Mouse (Mus musculus) embryonic facial prominence, embryonic 15.5 days (tissue): ENCODE measurements around the gene Tmem248. TPM values are rescaled to one million over a fixed set of nuclear protein-coding genes. Genes with fewer than 3 reads are reported as not detected.
A peak's percentile ranks its signal among the peaks of the same experiment; 100 is the strongest.

Source experiments
- ATAC-seq: fragments of 200-750 bp; cut with Nextera tagmentation; 2 replicates; pipeline ENCODE4 v1.8.0; 2017; ENCODE audit warnings: low read depth, moderate TSS enrichment; ENCODE audit not compliant: insufficient number of reproducible peaks, low FRiP score, low TSS enrichment
- H3K27ac ChIP-seq: fragments of 300-500 bp; sonication (generic); replicated peaks from 2 replicates; pipeline ENCODE4 v1.5.1; 2015; ENCODE audit warnings: mild to moderate bottlenecking, inconsistent platforms
- H3K27me3 ChIP-seq: fragments of 300-500 bp; sonication (generic); 2 replicates; pipeline ENCODE4 v1.6.1; 2015; ENCODE audit warnings: inconsistent platforms
- H3K36me3 ChIP-seq: fragments of 300-500 bp; sonication (generic); 2 replicates; pipeline ENCODE4 v1.6.1; 2015; ENCODE audit warnings: mild to moderate bottlenecking, inconsistent platforms
- H3K4me1 ChIP-seq: fragments of 300-500 bp; sonication (generic); 2 replicates; pipeline ENCODE4 v1.6.1; 2015; ENCODE audit warnings: inconsistent platforms
- H3K4me2 ChIP-seq: fragments of 300-500 bp; sonication (generic); replicated peaks from 2 replicates; pipeline ENCODE4 v1.6.1; 2015; ENCODE audit warnings: mild to moderate bottlenecking, inconsistent platforms
- H3K4me3 ChIP-seq: fragments of 300-500 bp; sonication (generic); replicated peaks from 2 replicates; pipeline ENCODE4 v1.5.1; 2015; ENCODE audit warnings: mild to moderate bottlenecking, inconsistent platforms
- H3K9ac ChIP-seq: fragments of 300-500 bp; sonication (generic); 2 replicates; pipeline ENCODE4 v1.6.1; 2015; ENCODE audit warnings: inconsistent platforms
- H3K9me3 ChIP-seq: fragments of 300-500 bp; sonication (generic); replicated peaks from 2 replicates; pipeline ENCODE4 v1.6.1; 2016; ENCODE audit warnings: inconsistent platforms
- WGBS: fragments of 180-500 bp; shearing (Covaris S2); methylation state at CpG from one replicate; pipeline ENCODE4 v1.1.7; 2015; 5-methylcytosine and 5-hydroxymethylcytosine counted together
- polyA plus RNA-seq: library from polyadenylated mRNA; unstranded; fragments of >200 nt; fragmentation: Nextera tagmentation; extraction: Ambion mirVana; gene quantifications from 2 replicates; pipeline ENCODE4 v1.2.1, GENCODE M21; 2015

Gene Tmem248
- polyA plus RNA-seq, 1 experiment from 2014 or later: 31.5 TPM

GRCm38 (mm10) chr5:130257303-130257702 lies 40.4 kb downstream of the Tmem248 start:
- Histone ChIP-seq H3K27me3 (no peaks in the 10 kb centered on the region), H3K4me3 (peak overlapping the region; percentile 77), H3K9ac (peak overlapping the region; percentile 93), H3K36me3 (peaks cover 18% of the 10 kb centered on the region), H3K27ac (peak overlapping the region; percentile 89), H3K9me3 (no peaks in the 10 kb centered on the region), H3K4me1 (peaks cover 27% of the 10 kb centered on the region), H3K4me2 (peak overlapping the region; percentile 81)
- 11% methylated on average over 8 of the region's 8 CpGs for WGBS
- no peak for ATAC-seq

GRCm38 (mm10) chr5:130263454-130263853 lies 46.6 kb downstream of the Tmem248 start:
- ATAC-seq: no peak
- Histone ChIP-seq H3K27ac (no peak overlapping the region), H3K4me2 (no peak overlapping the region), H3K36me3 (peaks cover 32% of the 10 kb centered on the region), H3K4me3 (no peak overlapping the region), H3K9me3 (no peaks in the 10 kb centered on the region), H3K9ac (no peak overlapping the region), H3K4me1 (no peaks in the 10 kb centered on the region), H3K27me3 (no peaks in the 10 kb centered on the region)
- 64% methylated on average over 11 of the region's 11 CpGs for WGBS

GRCm38 (mm10) chr5:130264433-130265005 lies 47.6 kb downstream of the Tmem248 start:
- Histone ChIP-seq H3K4me2 (no peak overlapping the region), H3K36me3 (peaks cover 40% of the 10 kb centered on the region), H3K27me3 (no peaks in the 10 kb centered on the region), H3K9me3 (no peaks in the 10 kb centered on the region), H3K4me3 (no peak overlapping the region), H3K9ac (no peak overlapping the region), H3K4me1 (no peaks in the 10 kb centered on the region), H3K27ac (no peak overlapping the region)
- ATAC-seq: no peak
- WGBS: 90% methylated on average over 6 of the region's 6 CpGs

- H3K27me3 ChIP-seq: no peaks in the 10 kb centered on the region
- H3K9me3 ChIP-seq: no peaks in the 10 kb centered on the region
- H3K4me2 ChIP-seq: no peak overlapping the region
- no peak overlapping the region for H3K9ac ChIP-seq
- ATAC-seq: no peak
- 86% methylated on average over 7 of the region's 7 CpGs for WGBS
- peaks cover 56% of the 10 kb centered on the region for H3K36me3 ChIP-seq
- H3K4me1 ChIP-seq: no peaks in the 10 kb centered on the region
- no peak overlapping the region for H3K4me3 ChIP-seq
- no peak overlapping the region for H3K27ac ChIP-seq
Measured at GRCm38 (mm10) chr5:130266651-130267050, 49.8 kb downstream of the Tmem248 start.

GRCm38 (mm10) chr5:130267316-130267715 lies 50.4 kb downstream of the Tmem248 start:
- H3K9me3 ChIP-seq: no peaks in the 10 kb centered on the region
- H3K9ac ChIP-seq: no peak overlapping the region
- no peak overlapping the region for H3K27ac ChIP-seq
- 90% methylated on average over 1 of the region's 1 CpGs for WGBS
- H3K4me3 ChIP-seq: no peak overlapping the region
- ATAC-seq: no peak
- no peak overlapping the region for H3K4me2 ChIP-seq
- H3K27me3 ChIP-seq: no peaks in the 10 kb centered on the region
- no peaks in the 10 kb centered on the region for H3K4me1 ChIP-seq
- peaks cover 57% of the 10 kb centered on the region for H3K36me3 ChIP-seq

- H3K27ac ChIP-seq: no peak overlapping the region
- no peak for ATAC-seq
- no peaks in the 10 kb centered on the region for H3K4me1 ChIP-seq
- H3K27me3 ChIP-seq: no peaks in the 10 kb centered on the region
- no peak overlapping the region for H3K4me2 ChIP-seq
- H3K9me3 ChIP-seq: no peaks in the 10 kb centered on the region
- 83% methylated on average over 11 of the region's 11 CpGs for WGBS
- H3K36me3 ChIP-seq: peaks cover 57% of the 10 kb centered on the region
- H3K9ac ChIP-seq: no peak overlapping the region
- no peak overlapping the region for H3K4me3 ChIP-seq
Measured at GRCm38 (mm10) chr5:130268976-130269375, 52.1 kb downstream of the Tmem248 start.

- no peak overlapping the region for H3K4me2 ChIP-seq
- no peaks in the 10 kb centered on the region for H3K9me3 ChIP-seq
- H3K4me1 ChIP-seq: no peaks in the 10 kb centered on the region
- no peak overlapping the region for H3K27ac ChIP-seq
- no peak overlapping the region for H3K4me3 ChIP-seq
- WGBS: 93% methylated on average over 1 of the region's 1 CpGs
- no peak for ATAC-seq
- no peak overlapping the region for H3K9ac ChIP-seq
- peaks cover 62% of the 10 kb centered on the region for H3K36me3 ChIP-seq
- no peaks in the 10 kb centered on the region for H3K27me3 ChIP-seq
Measured at GRCm38 (mm10) chr5:130272344-130272743, 55.5 kb downstream of the Tmem248 start.

GRCm38 (mm10) chr5:130273046-130273445 lies 56.2 kb downstream of the Tmem248 start:
- Histone ChIP-seq H3K4me3 (no peak overlapping the region), H3K9ac (no peak overlapping the region), H3K9me3 (no peaks in the 10 kb centered on the region), H3K36me3 (peaks cover 63% of the 10 kb centered on the region), H3K27ac (no peak overlapping the region), H3K4me1 (no peaks in the 10 kb centered on the region), H3K4me2 (no peak overlapping the region), H3K27me3 (no peaks in the 10 kb centered on the region)
- WGBS: 84% methylated on average over 6 of the region's 6 CpGs
- ATAC-seq: no peak

- no peak overlapping the region for H3K27ac ChIP-seq
- H3K9ac ChIP-seq: no peak overlapping the region
- no peaks in the 10 kb centered on the region for H3K27me3 ChIP-seq
- H3K36me3 ChIP-seq: peaks cover 67% of the 10 kb centered on the region
- H3K4me3 ChIP-seq: no peak overlapping the region
- WGBS: 36% methylated on average over 4 of the region's 4 CpGs
- ATAC-seq: no peak
- H3K4me1 ChIP-seq: no peaks in the 10 kb centered on the region
- H3K9me3 ChIP-seq: no peaks in the 10 kb centered on the region
- no peak overlapping the region for H3K4me2 ChIP-seq
Measured at GRCm38 (mm10) chr5:130275509-130275908, 58.6 kb downstream of the Tmem248 start.

GRCm38 (mm10) chr5:130278011-130278472 lies 61.2 kb downstream of the Tmem248 start:
- ATAC-seq: no peak
- no peak overlapping the region for H3K4me2 ChIP-seq
- no peaks in the 10 kb centered on the region for H3K9me3 ChIP-seq
- no peak overlapping the region for H3K9ac ChIP-seq
- 83% methylated on average over 7 of the region's 7 CpGs for WGBS
- H3K4me3 ChIP-seq: no peak overlapping the region
- no peaks in the 10 kb centered on the region for H3K4me1 ChIP-seq
- H3K36me3 ChIP-seq: peaks cover 72% of the 10 kb centered on the region
- H3K27ac ChIP-seq: no peak overlapping the region
- no peaks in the 10 kb centered on the region for H3K27me3 ChIP-seq

GRCm38 (mm10) chr5:130283079-130283732 lies 66.3 kb downstream of the Tmem248 start:
- H3K9ac ChIP-seq: no peak overlapping the region
- no peaks in the 10 kb centered on the region for H3K27me3 ChIP-seq
- ATAC-seq: no peak
- no peaks in the 10 kb centered on the region for H3K4me1 ChIP-seq
- no peak overlapping the region for H3K4me3 ChIP-seq
- H3K4me2 ChIP-seq: no peak overlapping the region
- peaks cover 71% of the 10 kb centered on the region for H3K36me3 ChIP-seq
- no peaks in the 10 kb centered on the region for H3K9me3 ChIP-seq
- 96% methylated on average over 9 of the region's 9 CpGs for WGBS
- no peak overlapping the region for H3K27ac ChIP-seq

GRCm38 (mm10) chr5:130288106-130288505 lies 71.2 kb downstream of the Tmem248 start:
- Histone ChIP-seq H3K36me3 (peaks cover 53% of the 10 kb centered on the region), H3K27ac (no peak overlapping the region), H3K4me2 (no peak overlapping the region), H3K9me3 (no peaks in the 10 kb centered on the region), H3K9ac (no peak overlapping the region), H3K27me3 (no peaks in the 10 kb centered on the region), H3K4me3 (no peak overlapping the region), H3K4me1 (no peaks in the 10 kb centered on the region)
- 77% methylated on average over 7 of the region's 7 CpGs for WGBS
- no peak for ATAC-seq
